ENCODE assay signal across 9 mouse cellular contexts in the genomic region with DNA sequence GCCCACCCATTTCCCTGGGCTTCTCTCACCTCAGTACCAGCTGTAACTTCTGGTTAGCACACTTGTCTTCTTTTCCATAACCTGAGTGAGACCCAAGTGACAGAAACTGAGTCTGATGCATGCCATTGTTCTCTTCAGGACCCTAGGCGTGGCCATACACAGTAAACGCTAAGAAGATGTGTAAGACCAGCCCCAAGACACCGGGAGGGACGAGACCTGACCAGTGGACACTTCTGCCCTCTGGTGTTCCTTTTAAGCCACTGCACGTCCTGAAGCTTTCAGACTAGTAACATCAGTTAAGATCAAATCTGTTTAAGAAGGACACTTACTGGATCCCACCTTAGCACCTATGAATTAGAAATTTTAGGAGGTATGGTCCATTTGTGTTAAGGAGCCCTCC. TPM values are rescaled to one million over a fixed set of nuclear protein-coding genes. Genes with fewer than 3 reads are reported as not detected.
A peak's percentile ranks its signal among the peaks of the same experiment; 100 is the strongest.
DNase-seq lines count a peak whose midpoint lies in the region; ATAC-seq and TF ChIP-seq lines count a peak whose summit lies in the region.
"Had no signal": no experiment of that assay in that cellular context is flagged by ENCODE, and none has a peak within 500 bp of the region (broad histone marks: within the 10 kb centered on the region; RNA-seq: fewer than 3 reads in every experiment).

No protein-coding gene starts in this region.

- H3K4me1 ChIP-seq in intestine, postnatal 0 days (replicated peaks; ENCODE audit: control insufficient read depth, insufficient read depth, low read length): no peaks in the 10 kb centered on the region
- H3K4me1 ChIP-seq in intestine, embryonic 16.5 days (ENCODE audit: control insufficient read depth, insufficient read depth, low read length): peaks cover 8% of the 10 kb centered on the region
- H3K4me1 ChIP-seq in embryonic facial prominence, embryonic 11.5 days (ENCODE audit: control insufficient read depth, insufficient read depth, low read length): peaks cover 6% of the 10 kb centered on the region
- H3K4me1 ChIP-seq in midbrain, postnatal 0 days (ENCODE audit: insufficient read depth, low read length): 0 out of 2 replicates have a peak, but pooled peaks cover 1% of the 10 kb centered on the region
- H3K4me1 ChIP-seq: liver, embryonic 13.5 days had no signal

- H3K27me3 ChIP-seq in intestine, postnatal 0 days (replicated peaks; ENCODE audit: control insufficient read depth, insufficient read depth, low read length): no peaks in the 10 kb centered on the region
- H3K27me3 ChIP-seq in intestine, embryonic 16.5 days (replicated peaks; ENCODE audit: control insufficient read depth, insufficient read depth, low read length): no peaks in the 10 kb centered on the region
- H3K27me3 ChIP-seq in embryonic facial prominence, embryonic 11.5 days (ENCODE audit: control insufficient read depth, insufficient read depth, low read length): no peaks in the 10 kb centered on the region
- no peaks in the 10 kb centered on the region for H3K27me3 ChIP-seq in midbrain, postnatal 0 days (ENCODE audit: insufficient read depth, low read length)
- H3K27me3 ChIP-seq: liver, embryonic 13.5 days had no signal

- WGBS in intestine, postnatal 0 days: 0% methylated on average over 5 of the region's 5 CpGs
- 0% methylated on average over 5 of the region's 5 CpGs for whole genome bisulfite sequencing in intestine, embryonic 16.5 days
- 1% methylated on average over 5 of the region's 5 CpGs for WGBS in embryonic facial prominence, embryonic 11.5 days
- WGBS in midbrain, postnatal 0 days: 0% methylated on average over 5 of the region's 5 CpGs

- intact Hi-C loops in heart, postnatal 14 days (cut with DNase I): loop anchor here (1.0 to 2.0 kb wide), 2 partner anchors 14 to 33 kb away; no protein-coding TSS in a partner anchor
- intact Hi-C loops in left cerebral cortex, postnatal 4 days (cut with DNase I): loop anchor here (5.0 kb wide), 2 partner anchors 33 to 93 kb away; no protein-coding TSS in a partner anchor

- peak; percentile 84 for DNase-seq in ZHBTc4 (ENCODE audit: low read depth, low spot score)
- peak; percentile 91 for DNase-seq in embryonic facial prominence, embryonic 11.5 days (ENCODE audit: low spot score)
- peak; percentile 71 to 83 for DNase-seq in heart, postnatal 14 days
- DNase-seq in left cerebral cortex, postnatal 4 days: peak; percentile 74
- DNase-seq in midbrain, postnatal 0 days (ENCODE audit: low spot score): peak; percentile 89
- DNase-seq in thymus, postnatal 0 days (ENCODE audit: low spot score): peak; percentile 51
- DNase-seq: liver, embryonic 13.5 days had no signal

- TF ChIP-seq CTCF in intestine, postnatal 0 days (IDR thresholded peaks at IDR 0.05; ENCODE audit: low read depth): peak; percentile 97
- peak; percentile 97 for TF ChIP-seq CTCF in midbrain, postnatal 0 days (IDR thresholded peaks at IDR 0.05)

- no peaks in the 10 kb centered on the region for H3K9me3 ChIP-seq in intestine, postnatal 0 days (ENCODE audit: control insufficient read depth)
- H3K9me3 ChIP-seq in intestine, embryonic 16.5 days (ENCODE audit: control insufficient read depth, low read length): no peaks in the 10 kb centered on the region
- no peaks in the 10 kb centered on the region for H3K9me3 ChIP-seq in embryonic facial prominence, embryonic 11.5 days (replicated peaks; ENCODE audit: control insufficient read depth, low read length)
- H3K9me3 ChIP-seq in midbrain, postnatal 0 days (ENCODE audit: low read length): no peaks in the 10 kb centered on the region
- H3K9me3 ChIP-seq: liver, embryonic 13.5 days had no signal

- H3K36me3 ChIP-seq in intestine, postnatal 0 days (ENCODE audit: control insufficient read depth, insufficient read depth): no peaks in the 10 kb centered on the region
- H3K36me3 ChIP-seq in intestine, embryonic 16.5 days (ENCODE audit: control insufficient read depth, insufficient read depth, low read length): no peaks in the 10 kb centered on the region
- no peaks in the 10 kb centered on the region for H3K36me3 ChIP-seq in embryonic facial prominence, embryonic 11.5 days (replicated peaks; ENCODE audit: control insufficient read depth, insufficient read depth, low read depth, low read length)
- no peaks in the 10 kb centered on the region for H3K36me3 ChIP-seq in midbrain, postnatal 0 days (ENCODE audit: insufficient read depth, low read length)
- H3K36me3 ChIP-seq: liver, embryonic 13.5 days had no signal

- H3K27ac ChIP-seq in intestine, postnatal 0 days (ENCODE audit: low read depth, low read length): no peak overlapping the region
- no peak overlapping the region for H3K27ac ChIP-seq in intestine, embryonic 16.5 days (ENCODE audit: low read length)
- no peak overlapping the region for H3K27ac ChIP-seq in embryonic facial prominence, embryonic 11.5 days (replicated peaks; ENCODE audit: low read depth, low read length)
- no peak overlapping the region for H3K27ac ChIP-seq in midbrain, postnatal 0 days (ENCODE audit: low read depth, low read length)
- H3K27ac ChIP-seq: liver, embryonic 13.5 days had no signal

- H3K4me3 ChIP-seq in intestine, postnatal 0 days (ENCODE audit: low read depth, low read length): no peak overlapping the region
- H3K4me3 ChIP-seq in intestine, embryonic 16.5 days (ENCODE audit: low read length): no peak overlapping the region
- no peak overlapping the region for H3K4me3 ChIP-seq in embryonic facial prominence, embryonic 11.5 days (ENCODE audit: low read depth, low read length)
- no peak overlapping the region for H3K4me3 ChIP-seq in midbrain, postnatal 0 days (ENCODE audit: low read depth, low read length)
- H3K4me3 ChIP-seq: liver, embryonic 13.5 days had no signal

- no peak overlapping the region for H3K4me2 ChIP-seq in intestine, postnatal 0 days (replicated peaks; ENCODE audit: low read depth)
- no peak overlapping the region for H3K4me2 ChIP-seq in intestine, embryonic 16.5 days (ENCODE audit: low read depth, low read length)
- no peak overlapping the region for H3K4me2 ChIP-seq in embryonic facial prominence, embryonic 11.5 days (ENCODE audit: low read depth, low read length)
- no peak overlapping the region for H3K4me2 ChIP-seq in midbrain, postnatal 0 days (ENCODE audit: low read depth, low read length, poor library complexity, severe bottlenecking)
- H3K4me2 ChIP-seq: liver, embryonic 13.5 days had no signal

- ATAC-seq in intestine, postnatal 0 days: no peak
- no peak for ATAC-seq in intestine, embryonic 16.5 days
- peak; percentile 36; the same call in 1 of the 2 replicates for ATAC-seq in embryonic facial prominence, embryonic 11.5 days (replicated peaks; ENCODE audit: insufficient number of reproducible peaks, low FRiP score, low TSS enrichment, low read depth)
- ATAC-seq in midbrain, postnatal 0 days (ENCODE audit: low FRiP score): no peak

- H3K9ac ChIP-seq in intestine, postnatal 0 days (ENCODE audit: low read depth, low read length): no peak overlapping the region
- H3K9ac ChIP-seq in intestine, embryonic 16.5 days (ENCODE audit: low read depth, low read length): no peak overlapping the region
- H3K9ac ChIP-seq in embryonic facial prominence, embryonic 11.5 days (replicated peaks; ENCODE audit: low read length): no peak overlapping the region
- no peak overlapping the region; the same call in 1 of the 2 replicates for H3K9ac ChIP-seq in midbrain, postnatal 0 days (replicated peaks; ENCODE audit: low read length, poor library complexity, severe bottlenecking)
- H3K9ac ChIP-seq: liver, embryonic 13.5 days had no signal

RNA-seq across cellular contexts. Expression of a gene that starts 12.0 kb away (rescaled TPM):
- 199 and 204 TPM in 2 replicates for polyA plus RNA-seq in intestine, postnatal 0 days (2015; fragmentation: Nextera tagmentation; extraction: Ambion mirVana)
- 903 and 983 TPM in 2 replicates for polyA plus RNA-seq in intestine, embryonic 16.5 days (2015; fragmentation: Nextera tagmentation; extraction: Ambion mirVana)
- 373 and 399 TPM in 2 replicates for polyA plus RNA-seq in embryonic facial prominence, embryonic 11.5 days (2014; fragmentation: Nextera tagmentation; extraction: Ambion mirVana)
- total RNA-seq in heart, postnatal 14 days (2021): 100 to 1,000 TPM; 387 to 469 TPM
- total RNA-seq in left cerebral cortex, postnatal 4 days (2021): 10 to 100 TPM; 63.7 to 65.6 TPM
- total RNA-seq in midbrain, postnatal 0 days (2014; rRNA removed): 151 and 160 TPM in 2 replicates
- polyA plus RNA-seq in midbrain, postnatal 0 days (2015; fragmentation: Nextera tagmentation; extraction: Ambion mirVana): 114 and 125 TPM in 2 replicates
- 73.2 and 96.8 TPM in 2 replicates for polyA plus RNA-seq in thymus, postnatal 0 days (2015; fragmentation: Nextera tagmentation; extraction: Ambion mirVana)

RNA-seq across cellular contexts. Expression of a gene that starts 16.1 kb away (rescaled TPM):
- polyA plus RNA-seq in intestine, postnatal 0 days (2015; fragmentation: Nextera tagmentation; extraction: Ambion mirVana): 15.7 and 16.9 TPM in 2 replicates
- 17.1 and 17.5 TPM in 2 replicates for polyA plus RNA-seq in intestine, embryonic 16.5 days (2015; fragmentation: Nextera tagmentation; extraction: Ambion mirVana)
- polyA plus RNA-seq in embryonic facial prominence, embryonic 11.5 days (2014; fragmentation: Nextera tagmentation; extraction: Ambion mirVana): 10.2 and 13.2 TPM in 2 replicates
- total RNA-seq in heart, postnatal 14 days (2021): 10 to 100 TPM; 32.8 to 33.0 TPM
- total RNA-seq in left cerebral cortex, postnatal 4 days (2021): 10 to 100 TPM; 54.4 to 63.0 TPM
- 41.0 and 44.6 TPM in 2 replicates for total RNA-seq in midbrain, postnatal 0 days (2014; rRNA removed)
- polyA plus RNA-seq in midbrain, postnatal 0 days (2015; fragmentation: Nextera tagmentation; extraction: Ambion mirVana): 25.9 and 26.0 TPM in 2 replicates
- polyA plus RNA-seq in thymus, postnatal 0 days (2015; fragmentation: Nextera tagmentation; extraction: Ambion mirVana): 2.9 and 3.1 TPM in 2 replicates
